Mouse (Mus musculus) hindbrain, embryonic 14.5 days (tissue): ENCODE data around the gene Pacrg. TPM values are rescaled to one million over a fixed set of nuclear protein-coding genes. Genes with fewer than 3 reads are reported as not detected.

Experiments used
- ATAC-seq: fragments of 200-750 bp; cut with Nextera tagmentation; 2 replicates; pipeline ENCODE4 v1.8.0; 2017; ENCODE audit warnings: moderate number of reproducible peaks, mild to moderate bottlenecking, moderate TSS enrichment, moderate library complexity; ENCODE audit not compliant: low FRiP score
- DNase-seq: peaks from one replicate; pipeline ENCODE4 v3.0.0-alpha.2; 2015; ENCODE audit warnings: low spot score
- H3K27ac ChIP-seq: fragments of 300-500 bp; sonication (generic); 2 replicates; pipeline ENCODE4 v1.5.1; 2014; ENCODE audit warnings: mild to moderate bottlenecking, moderate library complexity
- H3K27me3 ChIP-seq: fragments of 300-500 bp; sonication (generic); 2 replicates; pipeline ENCODE4 v1.6.1; 2014; ENCODE audit warnings: mild to moderate bottlenecking, low read length, mixed read lengths; ENCODE audit not compliant: control insufficient read depth, insufficient read depth
- H3K36me3 ChIP-seq: fragments of 300-500 bp; sonication (generic); replicated peaks from 2 replicates; pipeline ENCODE4 v1.6.1; 2014; ENCODE audit not compliant: control insufficient read depth, insufficient read depth
- H3K4me1 ChIP-seq: fragments of 300-500 bp; sonication (generic); replicated peaks from 2 replicates; pipeline ENCODE4 v1.6.1; 2014; ENCODE audit warnings: antibody characterized with exemption, low read length, mixed read lengths; ENCODE audit not compliant: control insufficient read depth, insufficient read depth
- H3K4me2 ChIP-seq: fragments of 300-500 bp; sonication (generic); replicated peaks from 2 replicates; pipeline ENCODE4 v1.6.1; 2014; ENCODE audit warnings: mild to moderate bottlenecking, moderate library complexity
- H3K4me3 ChIP-seq: fragments of 300-500 bp; sonication (generic); replicated peaks from 2 replicates; pipeline ENCODE4 v1.5.1; 2014; ENCODE audit warnings: mild to moderate bottlenecking, low read length
- H3K9ac ChIP-seq: fragments of 300-500 bp; sonication (generic); 2 replicates; pipeline ENCODE4 v1.6.1; 2014
- H3K9me3 ChIP-seq: fragments of 300-500 bp; sonication (generic); 2 replicates; pipeline ENCODE4 v1.6.1; 2016; ENCODE audit warnings: low read length; ENCODE audit not compliant: control insufficient read depth
- WGBS: fragments of 180-500 bp; shearing (Covaris S2); extraction: QIAGEN DNeasy Blood & Tissue Kit; methylation state at CpG from one replicate; pipeline ENCODE4 v1.1.7; 2014; 5-methylcytosine and 5-hydroxymethylcytosine counted together
- polyA plus RNA-seq: library from polyadenylated mRNA; unstranded; fragments of >200 nt; fragmentation: Nextera tagmentation; extraction: Ambion mirVana; gene quantifications from 2 replicates; pipeline ENCODE4 v1.2.1, GENCODE M21; 2014

Gene Pacrg
- polyA plus RNA-seq, 1 experiment from 2014 or later, result 21.9 TPM

DNA sequence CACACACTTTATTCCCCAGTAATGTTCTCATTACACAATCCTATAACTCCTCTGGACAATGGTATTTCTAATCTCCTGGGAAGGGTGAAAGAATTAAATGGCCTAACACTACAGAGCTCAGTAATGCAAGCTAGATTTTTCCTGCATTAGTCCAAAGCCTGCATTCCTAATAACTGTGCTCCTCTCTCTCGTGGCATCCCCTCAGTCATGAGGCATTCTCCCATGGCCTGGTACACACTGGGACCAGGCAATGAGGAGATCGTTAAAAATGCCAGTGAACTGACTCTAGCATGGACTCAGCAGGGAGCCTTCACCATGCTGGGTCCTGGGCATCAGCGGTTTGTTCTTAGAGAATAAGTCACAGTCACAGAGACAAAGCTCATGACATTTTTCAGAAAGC lies 256.8 kb downstream of the Pacrg start:
- Histone ChIP-seq H3K4me3 (no peak overlapping the region), H3K36me3 (no peaks in the 10 kb centered on the region), H3K27me3 (no peaks in the 10 kb centered on the region), H3K9ac (no peak overlapping the region), H3K27ac (no peak overlapping the region), H3K4me1 (0 out of 2 replicates have a peak, but pooled peaks cover 3% of the 10 kb centered on the region), H3K9me3 (no peaks in the 10 kb centered on the region), H3K4me2 (no peak overlapping the region)
- ATAC-seq (no peak), DNase-seq (no peak)
- WGBS, result 30% methylated on average over 3 of the region's 3 CpGs

- H3K4me3 ChIP-seq, result no peak overlapping the region
- no peak overlapping the region for H3K9ac ChIP-seq
- H3K4me1 ChIP-seq, result no peaks in the 10 kb centered on the region
- H3K27me3 ChIP-seq, result no peaks in the 10 kb centered on the region
- H3K9me3 ChIP-seq, result no peaks in the 10 kb centered on the region
- no peaks in the 10 kb centered on the region for H3K36me3 ChIP-seq
- ATAC-seq (no peak), DNase-seq (no peak)
- no peak overlapping the region for H3K27ac ChIP-seq
- WGBS, result 64% methylated on average over 7 of the region's 7 CpGs
- no peak overlapping the region for H3K4me2 ChIP-seq
Measured at GRCm38 (mm10) chr17:10575306-10575705, 264.8 kb downstream of the Pacrg start.

- 91% methylated on average over 4 of the region's 4 CpGs for WGBS
- Histone ChIP-seq H3K9ac (no peak overlapping the region), H3K36me3 (no peaks in the 10 kb centered on the region), H3K4me1 (no peaks in the 10 kb centered on the region), H3K27ac (no peak overlapping the region), H3K9me3 (no peaks in the 10 kb centered on the region), H3K27me3 (no peaks in the 10 kb centered on the region), H3K4me2 (no peak overlapping the region), H3K4me3 (no peak overlapping the region)
- no peak for ATAC-seq
- DNase-seq, result no peak
Measured at GRCm38 (mm10) chr17:10572436-10572835, 267.7 kb downstream of the Pacrg start.

DNA sequence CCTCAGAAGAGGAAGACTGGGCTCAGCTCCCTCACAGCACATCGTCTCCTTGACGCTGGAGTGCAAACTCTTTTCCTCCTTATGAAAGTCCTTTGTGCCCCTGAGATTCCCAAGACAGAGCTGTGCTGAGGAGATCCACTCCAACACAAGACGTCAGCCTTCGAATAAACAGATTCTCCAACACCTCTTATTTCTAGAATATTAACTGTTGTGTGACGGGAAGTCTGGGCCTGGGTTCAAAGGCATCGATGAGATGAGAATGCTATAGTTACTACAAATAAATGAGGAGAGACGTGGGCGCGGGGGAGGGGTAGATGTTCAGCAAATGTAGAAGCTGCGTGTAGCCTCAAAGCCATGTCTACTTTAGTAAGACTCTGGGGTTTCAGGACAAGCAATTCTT lies 270.8 kb downstream of the Pacrg start:
- no peak overlapping the region for H3K27ac ChIP-seq
- H3K27me3 ChIP-seq, result no peaks in the 10 kb centered on the region
- DNase-seq (no peak), ATAC-seq (no peak)
- H3K4me3 ChIP-seq, result no peak overlapping the region
- no peaks in the 10 kb centered on the region for H3K4me1 ChIP-seq
- 90% methylated on average over 10 of the region's 10 CpGs for WGBS
- H3K4me2 ChIP-seq, result no peak overlapping the region
- H3K9me3 ChIP-seq, result no peaks in the 10 kb centered on the region
- no peak overlapping the region for H3K9ac ChIP-seq
- H3K36me3 ChIP-seq, result no peaks in the 10 kb centered on the region

DNA sequence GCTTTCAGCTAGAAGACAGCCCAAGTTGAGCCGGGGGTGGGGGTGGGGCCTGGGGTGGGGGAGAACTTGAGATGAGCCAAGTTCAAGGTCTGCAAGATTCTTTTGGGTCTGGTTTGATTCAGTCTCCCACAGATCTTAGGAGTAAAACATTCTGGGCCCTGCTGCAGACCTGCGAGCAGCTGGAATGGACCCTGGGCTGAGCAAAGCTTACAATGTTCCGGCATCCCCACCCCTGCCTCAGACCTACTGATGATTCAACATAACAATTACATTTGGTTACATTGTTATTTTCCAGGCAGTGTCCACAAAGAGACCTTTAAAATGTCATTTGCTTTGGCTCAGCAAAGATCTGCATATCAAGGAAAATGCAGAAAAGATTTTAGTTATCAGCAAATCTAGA lies 272.7 kb downstream of the Pacrg start:
- Histone ChIP-seq H3K4me2 (no peak overlapping the region), H3K9me3 (no peaks in the 10 kb centered on the region), H3K27ac (no peak overlapping the region), H3K36me3 (no peaks in the 10 kb centered on the region), H3K9ac (no peak overlapping the region), H3K4me1 (no peaks in the 10 kb centered on the region), H3K27me3 (no peaks in the 10 kb centered on the region), H3K4me3 (no peak overlapping the region)
- DNase-seq, result no peak
- ATAC-seq, result no peak
- WGBS, result 92% methylated on average over 3 of the region's 3 CpGs

DNA sequence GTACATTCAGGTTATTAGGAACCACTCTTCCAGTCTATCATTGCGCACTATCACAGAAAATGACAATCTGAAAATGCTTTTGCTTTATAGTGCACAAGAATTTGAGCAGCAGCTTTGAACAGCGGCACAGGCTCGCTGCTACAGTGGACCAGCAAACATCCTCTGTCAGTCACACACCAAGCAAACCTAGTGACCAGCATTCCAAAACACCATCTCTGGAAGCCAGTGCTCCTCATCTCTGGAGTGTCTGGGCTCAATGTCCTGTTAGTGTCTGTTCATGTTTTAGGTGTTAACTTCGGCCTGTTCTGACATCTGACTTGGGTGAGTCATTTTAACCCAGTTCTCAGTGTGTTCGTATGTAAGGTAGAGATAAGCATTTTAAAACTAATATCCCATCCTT lies 275.9 kb downstream of the Pacrg start:
- no peaks in the 10 kb centered on the region for H3K9me3 ChIP-seq
- no peaks in the 10 kb centered on the region for H3K4me1 ChIP-seq
- no peak overlapping the region for H3K4me2 ChIP-seq
- no peak overlapping the region for H3K27ac ChIP-seq
- no peaks in the 10 kb centered on the region for H3K36me3 ChIP-seq
- no peak overlapping the region for H3K9ac ChIP-seq
- ATAC-seq (no peak), DNase-seq (no peak)
- WGBS, result 97% methylated on average over 5 of the region's 5 CpGs
- no peak overlapping the region for H3K4me3 ChIP-seq
- H3K27me3 ChIP-seq, result no peaks in the 10 kb centered on the region

DNA sequence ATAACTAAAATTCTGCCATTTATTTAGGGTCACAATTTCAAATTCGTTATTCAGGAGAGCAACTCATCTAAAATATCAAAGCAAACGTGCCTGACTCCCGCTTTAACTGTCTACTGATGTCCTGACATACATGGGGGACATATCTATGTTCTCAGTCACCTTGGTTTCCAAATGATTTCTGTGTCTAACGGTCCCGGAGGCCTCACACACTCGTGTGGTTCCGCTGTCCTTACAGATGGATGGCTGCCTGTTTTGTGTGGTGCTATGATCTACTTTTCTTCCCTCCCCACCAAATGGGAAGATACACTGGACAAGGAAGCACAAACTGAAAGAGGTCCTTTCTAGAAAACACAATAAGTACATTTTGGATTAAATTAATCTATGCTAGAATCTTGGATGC lies 277.2 kb downstream of the Pacrg start:
- no peak overlapping the region for H3K9ac ChIP-seq
- 94% methylated on average over 7 of the region's 7 CpGs for WGBS
- no peaks in the 10 kb centered on the region for H3K4me1 ChIP-seq

GRCm38 (mm10) chr17:10560053-10560452 lies 280.1 kb downstream of the Pacrg start:
- Histone ChIP-seq H3K27me3 (no peaks in the 10 kb centered on the region), H3K4me2 (no peak overlapping the region), H3K36me3 (no peaks in the 10 kb centered on the region), H3K4me3 (no peak overlapping the region), H3K27ac (no peak overlapping the region), H3K9me3 (no peaks in the 10 kb centered on the region), H3K4me1 (no peaks in the 10 kb centered on the region), H3K9ac (no peak overlapping the region)
- DNase-seq, result no peak
- 49% methylated on average over 3 of the region's 3 CpGs for WGBS
- ATAC-seq, result no peak

More for the DNA sequence above, 277.2 kb downstream of the Pacrg start:
- Histone ChIP-seq H3K4me2 (no peak overlapping the region), H3K27ac (no peak overlapping the region), H3K9me3 (no peaks in the 10 kb centered on the region), H3K27me3 (no peaks in the 10 kb centered on the region), H3K4me3 (no peak overlapping the region), H3K36me3 (no peaks in the 10 kb centered on the region)
- DNase-seq (no peak), ATAC-seq (no peak)

GRCm38 (mm10) chr17:10558671-10559070 lies 281.4 kb downstream of the Pacrg start:
- Histone ChIP-seq H3K27me3 (no peaks in the 10 kb centered on the region), H3K9ac (no peak overlapping the region), H3K4me3 (no peak overlapping the region), H3K9me3 (no peaks in the 10 kb centered on the region), H3K27ac (no peak overlapping the region), H3K36me3 (no peaks in the 10 kb centered on the region), H3K4me1 (no peaks in the 10 kb centered on the region), H3K4me2 (no peak overlapping the region)
- no peak for DNase-seq
- no peak for ATAC-seq
- WGBS, result 80% methylated on average over 8 of the region's 8 CpGs

- no peak overlapping the region for H3K9ac ChIP-seq
- ATAC-seq (no peak), DNase-seq (no peak)
- no peaks in the 10 kb centered on the region for H3K27me3 ChIP-seq
- H3K36me3 ChIP-seq, result no peaks in the 10 kb centered on the region
- H3K27ac ChIP-seq, result no peak overlapping the region
- H3K4me1 ChIP-seq, result no peaks in the 10 kb centered on the region
- no peak overlapping the region for H3K4me2 ChIP-seq
- WGBS, result 92% methylated on average over 16 of the region's 16 CpGs
- no peak overlapping the region for H3K4me3 ChIP-seq
- H3K9me3 ChIP-seq, result no peaks in the 10 kb centered on the region
Measured at GRCm38 (mm10) chr17:10552295-10553056, 287.6 kb downstream of the Pacrg start.
